Mouse (Mus musculus): Measurements from ENCODE around the gene Olfr303. TPM values are rescaled to one million over a fixed set of nuclear protein-coding genes. Genes with fewer than 3 reads are reported as not detected.
"Not testable (repeated sequence)": the region's sequence is repeated elsewhere in the genome, so short reads cannot be mapped to it uniquely, and the experiment has no call there.

Gene Olfr303
- not detected in 2 replicates for polyA plus RNA-seq (2015; fragmentation: Nextera tagmentation; extraction: Ambion mirVana)

- DNase-seq (ENCODE audit: low spot score), result no peak
Measured at GRCm38 (mm10) chr7:86397689-86398088, at the start of gene Olfr303. Gene Olfr303, minus strand, starts transcription at chr7:86397789.

GRCm38 (mm10) chr7:86403546-86403945 lies 6.0 kb upstream of the Olfr303 start, which contains the start of gene Olfr301:
Gene Olfr301, plus strand, starts transcription at chr7:86403846.
- no peak for DNase-seq (ENCODE audit: low spot score)

DNA sequence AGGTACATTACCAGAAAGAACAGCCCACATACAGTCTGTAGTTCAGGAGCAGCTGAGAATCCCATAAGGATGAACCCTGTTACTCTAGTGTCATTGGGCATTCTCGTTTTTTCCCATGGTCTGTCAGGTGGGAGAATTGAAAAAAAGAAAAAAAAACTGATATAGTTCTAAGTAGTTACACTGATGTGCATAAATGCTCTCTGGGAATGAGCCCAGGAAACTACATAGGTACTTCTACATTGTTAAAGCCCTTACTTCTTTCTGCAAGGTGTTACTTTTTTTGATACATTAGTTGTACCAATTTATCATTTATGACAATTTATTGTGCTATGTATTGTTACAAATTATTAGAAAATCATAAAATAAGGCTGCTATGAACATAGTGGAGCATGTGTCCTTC lies 11.0 kb downstream of the Olfr303 start, which contains the start of gene Olfr304:
TSS of gene Olfr304 (minus strand) at position 101 of the 400 bp plus-strand sequence.
- DNase-seq (ENCODE audit: low spot score), result no peak

DNA sequence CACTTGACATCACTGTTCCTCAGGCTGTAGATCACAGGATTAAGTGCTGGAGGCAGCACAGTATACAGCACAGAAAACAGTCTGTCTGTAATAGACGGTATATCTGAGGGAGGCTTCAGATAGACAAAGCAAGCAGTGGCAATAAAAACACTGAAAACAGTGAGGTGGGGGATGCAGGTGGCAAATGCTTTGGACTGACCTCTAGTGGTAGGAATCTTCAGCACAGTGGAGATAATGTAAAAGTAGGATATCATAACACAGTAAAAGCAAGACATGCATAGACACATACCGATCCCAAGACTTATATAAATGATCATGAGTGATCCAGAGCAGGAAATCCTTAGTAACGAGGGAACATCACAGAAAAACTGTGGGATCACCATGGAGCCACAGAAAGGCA lies 11.8 kb downstream of the Olfr303 start:
- no peak for DNase-seq (ENCODE audit: low spot score)

- no peak for DNase-seq (ENCODE audit: low spot score)
Measured at GRCm38 (mm10) chr7:86366828-86367227, 30.8 kb downstream of the Olfr303 start, which contains the start of gene Olfr305. Gene Olfr305, minus strand, starts transcription at chr7:86366928.

DNA sequence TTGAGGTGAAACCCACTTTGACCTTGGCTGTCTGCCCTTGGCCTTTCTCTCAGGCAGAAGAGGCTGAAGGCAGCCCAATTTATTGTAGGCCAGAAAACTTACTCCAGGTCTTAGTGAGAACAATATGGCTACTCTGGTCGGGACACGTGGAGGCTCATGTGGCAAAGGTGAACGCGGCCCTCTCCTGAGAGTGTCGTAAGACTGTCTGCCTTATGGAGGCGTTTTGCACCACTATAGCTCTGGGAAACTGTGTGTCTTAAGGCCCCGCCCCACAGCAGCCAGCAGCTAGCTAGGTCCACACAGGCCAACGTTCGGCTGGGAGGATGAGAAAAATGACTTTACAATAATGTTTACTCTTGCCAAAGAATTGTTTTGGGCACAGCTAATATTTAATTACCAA lies 51.3 kb downstream of the Olfr303 start:
- DNase-seq (ENCODE audit: low spot score), result not testable (repeated sequence)

DNA sequence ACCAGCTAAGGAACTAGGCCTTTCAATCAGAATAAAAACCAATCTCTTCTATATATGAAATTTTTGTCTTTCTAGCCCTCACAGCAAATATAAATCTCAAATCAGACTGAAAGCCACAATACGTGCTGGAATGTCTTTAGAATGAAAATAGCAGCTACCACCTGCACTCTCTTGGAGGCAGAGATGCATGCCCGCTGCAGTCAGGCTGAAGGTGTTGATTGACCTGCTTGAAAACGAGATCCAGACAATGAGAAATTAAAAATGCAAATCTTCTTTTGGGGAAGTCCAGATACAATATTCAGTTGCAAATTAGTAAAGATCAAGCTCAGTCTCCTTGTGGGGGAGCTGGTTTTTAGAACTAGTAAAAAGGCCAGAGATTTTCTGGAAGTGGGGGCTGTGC lies 53.3 kb downstream of the Olfr303 start:
- no peak for DNase-seq (ENCODE audit: low spot score)

DNA sequence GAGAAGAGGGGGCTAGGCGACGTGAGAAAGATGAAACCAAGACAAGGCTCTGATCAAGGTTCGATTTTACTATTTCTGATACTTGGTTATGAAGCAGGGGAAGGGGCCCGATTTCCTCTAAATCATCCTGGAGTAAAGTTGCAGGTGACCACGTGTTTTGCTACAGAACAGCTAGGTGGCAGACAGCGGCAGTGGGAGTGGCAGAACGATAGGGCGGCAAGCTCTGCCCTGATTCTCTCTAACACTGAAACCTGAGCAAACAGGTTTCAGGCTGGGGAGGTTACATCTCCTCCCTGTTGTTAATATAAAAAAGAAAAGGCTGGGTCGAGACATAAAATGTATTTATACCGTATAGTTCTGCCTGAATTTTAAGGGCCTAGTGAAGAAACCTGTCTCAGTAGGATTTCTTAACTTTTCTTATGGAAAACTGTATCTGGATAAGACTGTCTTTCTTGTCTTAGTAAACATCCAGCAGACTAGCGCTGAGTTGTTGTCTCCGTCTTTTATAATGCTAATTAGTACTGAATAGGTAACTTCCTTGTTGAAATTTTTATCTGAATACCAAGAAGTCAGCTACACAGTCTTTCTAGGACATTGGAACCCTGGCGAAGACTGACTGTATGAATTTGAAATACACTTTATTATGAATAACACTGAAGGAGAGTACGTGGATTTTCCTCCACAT lies 54.6 kb downstream of the Olfr303 start:
- DNase-seq (ENCODE audit: low spot score), result no peak

Other genes starting within 250 kb of the Olfr303 start
- gene Vmn2r75, start 226.0 kb downstream of the Olfr303 start, polyA plus RNA-seq (2015; fragmentation: Nextera tagmentation; extraction: Ambion mirVana), result not detected in 2 replicates
- gene Vmn2r76, start 151.5 kb downstream of the Olfr303 start, polyA plus RNA-seq (2015; fragmentation: Nextera tagmentation; extraction: Ambion mirVana), result not detected in 2 replicates
- gene Olfr310, start 120.6 kb downstream of the Olfr303 start, polyA plus RNA-seq (2015; fragmentation: Nextera tagmentation; extraction: Ambion mirVana), result not detected in 2 replicates
- not detected in 2 replicates for gene Olfr309, start 84.1 kb downstream of the Olfr303 start, polyA plus RNA-seq (2015; fragmentation: Nextera tagmentation; extraction: Ambion mirVana)
- not detected in 2 replicates for gene Olfr308, start 72.2 kb downstream of the Olfr303 start, polyA plus RNA-seq (2015; fragmentation: Nextera tagmentation; extraction: Ambion mirVana)
- not detected in 2 replicates for gene Olfr307, start 60.2 kb downstream of the Olfr303 start, polyA plus RNA-seq (2015; fragmentation: Nextera tagmentation; extraction: Ambion mirVana)
- gene Olfr305, start 30.9 kb downstream of the Olfr303 start, polyA plus RNA-seq (2015; fragmentation: Nextera tagmentation; extraction: Ambion mirVana), result not detected in 2 replicates
- gene Olfr304, start 11.1 kb downstream of the Olfr303 start, polyA plus RNA-seq (2015; fragmentation: Nextera tagmentation; extraction: Ambion mirVana), result not detected in 2 replicates
- gene Olfr301, start 6.1 kb upstream of the Olfr303 start, polyA plus RNA-seq (2015; fragmentation: Nextera tagmentation; extraction: Ambion mirVana), result not detected in 2 replicates
- not detected in 2 replicates for gene Olfr299, start 62.1 kb upstream of the Olfr303 start, polyA plus RNA-seq (2015; fragmentation: Nextera tagmentation; extraction: Ambion mirVana)
- gene Olfr298, start 94.7 kb upstream of the Olfr303 start, polyA plus RNA-seq (2015; fragmentation: Nextera tagmentation; extraction: Ambion mirVana), result not detected in 2 replicates
- gene Olfr297, start 122.2 kb upstream of the Olfr303 start, polyA plus RNA-seq (2015; fragmentation: Nextera tagmentation; extraction: Ambion mirVana), result not detected in 2 replicates
- not detected in 2 replicates for gene Olfr295, start 186.1 kb upstream of the Olfr303 start, polyA plus RNA-seq (2015; fragmentation: Nextera tagmentation; extraction: Ambion mirVana)
- not detected in 2 replicates for gene Olfr294, start 218.9 kb upstream of the Olfr303 start, polyA plus RNA-seq (2015; fragmentation: Nextera tagmentation; extraction: Ambion mirVana)

Data from thymus, postnatal 0 days (tissue).